Mouse (Mus musculus): Measurements from ENCODE around the gene Trir.

Gene Trir

DNA sequence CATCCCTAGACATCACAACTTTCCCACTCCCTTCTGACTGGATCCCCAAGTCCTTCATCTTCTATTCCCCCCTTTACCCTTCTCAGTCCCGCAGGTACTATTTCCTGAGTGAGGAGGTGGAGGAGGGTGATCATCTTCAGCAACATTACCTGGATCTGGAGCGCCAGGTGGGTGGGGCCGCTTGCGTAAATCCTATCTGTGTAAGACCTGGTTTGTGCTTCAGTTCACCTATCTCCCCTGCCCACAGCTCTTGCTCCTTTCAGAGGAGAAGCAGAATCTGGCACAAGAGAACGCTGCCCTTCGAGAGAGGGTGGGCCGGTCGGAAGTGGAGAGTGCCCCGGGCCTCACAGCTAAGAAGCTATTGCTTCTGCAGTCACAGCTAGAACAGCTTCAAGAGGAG is 32.2 kb upstream of the Trir start:
- in situ Hi-C loops (cut with MboI, MseI), result no loop called here

DNA sequence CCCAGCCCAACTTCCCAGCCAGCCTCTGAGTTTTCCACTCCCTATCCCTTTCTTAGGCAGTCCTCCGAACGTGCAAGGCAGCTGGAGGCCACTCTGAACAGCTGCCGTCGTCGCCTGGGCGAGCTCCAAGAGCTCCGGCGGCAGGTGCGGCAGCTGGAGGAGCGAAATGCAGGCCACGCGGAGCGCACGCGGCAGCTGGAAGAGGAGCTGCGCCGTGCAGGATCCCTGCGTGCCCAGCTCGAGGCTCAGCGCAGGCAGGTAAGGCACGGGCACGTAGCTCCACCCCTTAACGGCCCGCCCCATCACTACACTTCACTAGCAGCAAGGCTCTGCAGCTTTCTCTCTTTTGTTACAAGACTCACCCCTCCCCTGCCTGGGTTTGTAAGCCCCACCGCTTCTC is 30.9 kb upstream of the Trir start:
- in situ Hi-C loops (cut with MboI, MseI), result no loop called here

DNA sequence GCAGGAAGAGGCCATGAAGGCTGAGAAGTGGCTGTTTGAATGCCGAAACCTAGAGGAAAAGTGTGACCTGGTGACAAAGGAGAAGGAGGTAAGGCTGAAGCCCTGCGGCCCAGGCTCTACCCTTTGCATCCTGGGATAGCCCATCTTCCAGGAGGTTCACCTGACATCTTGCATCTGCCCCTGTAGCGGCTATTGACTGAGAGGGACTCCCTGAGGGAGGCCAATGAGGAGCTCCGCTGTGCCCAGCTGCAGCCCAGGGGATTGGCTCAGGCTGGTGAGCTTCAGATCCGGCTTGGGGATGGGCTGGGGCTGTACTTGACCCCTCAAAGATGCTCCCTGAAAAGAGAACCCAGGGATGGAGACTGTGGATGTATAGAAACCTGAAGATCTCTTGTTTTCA is 29.6 kb upstream of the Trir start:
- in situ Hi-C loops (cut with MboI, MseI), result no loop called here

DNA sequence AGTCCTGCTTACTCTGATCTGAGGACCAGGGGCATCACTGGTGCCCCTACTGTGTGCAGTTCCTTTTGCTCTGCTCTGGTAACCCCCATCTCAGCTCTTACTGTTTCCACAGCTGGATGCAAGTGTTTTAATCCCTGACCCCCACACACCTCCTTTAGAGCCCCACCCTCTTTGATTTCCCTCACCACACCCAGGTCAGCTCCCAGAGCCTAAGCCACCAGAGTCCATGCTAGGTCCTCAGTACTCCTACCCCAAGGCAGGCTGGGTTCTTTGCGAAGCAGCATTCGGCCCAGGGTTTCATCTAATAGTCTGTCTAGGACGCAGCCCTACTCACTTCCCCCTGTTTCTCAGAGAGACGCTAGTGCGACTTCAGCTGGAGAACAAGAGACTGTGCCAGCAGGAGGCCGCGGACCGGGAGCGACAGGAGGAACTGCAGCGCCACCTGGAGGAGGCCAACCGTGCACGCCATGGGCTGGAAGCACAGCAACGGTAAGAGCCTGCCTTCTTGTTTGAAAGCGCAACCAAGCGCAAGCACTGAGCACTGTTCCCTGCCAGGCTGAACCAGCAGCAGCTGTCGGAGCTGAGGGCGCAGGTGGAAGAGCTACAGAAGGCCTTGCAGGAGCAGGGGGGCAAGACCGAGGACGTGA is 28.9 kb upstream of the Trir start:
- in situ Hi-C loops (cut with MboI, MseI), result no loop called here

DNA sequence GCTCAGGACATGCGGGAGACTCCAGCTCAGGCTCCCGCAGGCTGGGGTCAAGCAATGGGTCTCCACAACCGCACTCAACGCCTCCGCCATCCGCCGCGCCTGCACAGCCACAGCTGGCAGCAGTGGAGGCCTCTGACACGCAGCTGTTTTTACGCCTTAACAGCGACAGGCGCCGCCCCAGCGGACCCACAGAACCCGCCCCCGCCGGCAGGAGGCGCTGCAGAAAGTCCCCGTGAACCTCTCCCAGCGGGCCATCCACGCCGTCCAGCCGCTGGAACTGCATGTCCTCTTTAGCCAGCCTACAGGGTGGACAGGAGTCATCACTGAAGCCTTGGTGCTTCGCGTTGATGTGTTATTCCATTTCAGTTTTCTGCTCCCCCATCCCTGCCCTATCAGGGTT is 18.9 kb upstream of the Trir start:
- in situ Hi-C loops (cut with MboI, MseI), result loop anchor here (10.0 kb wide), 1 partner anchor 53 kb away; no protein-coding TSS in a partner anchor

DNA sequence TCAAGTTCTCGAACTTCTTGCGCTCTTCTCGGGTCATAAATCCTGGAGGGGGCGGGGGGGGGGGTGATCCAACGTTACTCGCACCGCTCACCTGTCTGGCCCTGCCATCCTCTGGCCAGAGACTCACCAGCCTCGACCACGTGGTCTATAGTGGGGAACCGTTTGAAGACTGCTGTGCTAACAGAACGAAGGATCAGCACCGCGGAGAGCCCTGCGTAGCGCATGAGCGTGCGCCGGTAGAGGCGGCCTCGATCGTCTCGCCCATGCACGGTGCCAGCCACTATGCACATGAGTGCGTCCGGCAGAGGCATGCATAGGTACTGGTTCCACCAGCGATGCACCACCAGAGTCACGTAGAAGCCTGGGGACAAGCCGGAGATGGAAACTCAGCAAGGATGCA is 15.4 kb upstream of the Trir start:
- in situ Hi-C loops (cut with MboI, MseI), result no loop called here

DNA sequence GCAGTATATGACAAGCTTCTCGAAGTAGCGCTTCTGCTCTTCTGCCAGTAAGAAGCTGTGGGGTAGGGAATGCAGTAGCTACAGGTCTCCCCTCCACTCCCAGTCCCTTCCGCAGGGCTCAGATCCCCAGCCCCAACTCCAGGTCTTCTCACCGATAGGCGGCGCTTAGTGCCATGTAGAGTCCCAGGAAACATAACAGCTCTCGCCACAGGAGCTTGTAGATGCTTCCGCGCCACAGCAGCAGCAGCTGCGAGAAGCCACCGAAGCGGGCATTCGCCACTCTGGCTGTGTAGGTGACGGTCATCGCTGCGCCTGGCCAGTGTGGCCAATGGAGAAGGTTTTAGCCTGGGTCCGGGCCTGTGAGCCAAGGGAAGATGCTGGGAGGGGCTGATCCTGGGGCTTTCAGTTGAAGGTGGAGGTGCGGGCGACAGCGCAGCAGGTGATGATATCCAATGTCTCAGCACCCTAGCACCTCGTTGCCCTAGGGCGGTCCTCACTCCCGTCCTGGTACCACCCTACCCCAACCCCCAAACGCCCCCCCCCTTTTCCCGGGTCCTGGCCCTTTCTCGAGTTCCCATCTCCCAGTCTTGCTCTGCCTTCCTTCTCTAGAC is 13.3 kb upstream of the Trir start:
- in situ Hi-C loops (cut with MboI, MseI), result no loop called here

DNA sequence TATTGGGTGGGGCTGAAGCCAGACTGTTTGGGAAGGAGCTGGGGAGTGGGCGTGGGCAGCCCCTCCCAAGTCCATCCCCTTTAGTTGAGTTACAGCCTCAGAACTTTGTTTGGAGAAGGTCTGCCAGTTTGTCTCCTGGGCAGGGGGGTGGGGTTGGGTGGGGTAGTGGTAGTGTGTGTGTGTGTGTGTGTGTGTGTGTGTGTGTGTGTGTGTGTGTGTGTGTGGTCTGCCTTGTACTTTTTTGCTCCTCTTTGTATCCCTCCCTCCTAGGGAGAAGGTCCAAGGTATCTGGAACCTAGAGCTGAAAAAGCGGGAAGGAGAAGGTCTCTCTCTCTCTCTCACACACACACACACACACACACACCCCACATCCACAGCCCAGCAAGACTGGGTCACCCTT is 12.2 kb upstream of the Trir start, which contains the start of gene Best2:
TSS of gene Best2 (minus strand) at position 101 of the 400 bp plus-strand sequence.
- in situ Hi-C loops (cut with MboI, MseI), result no loop called here

DNA sequence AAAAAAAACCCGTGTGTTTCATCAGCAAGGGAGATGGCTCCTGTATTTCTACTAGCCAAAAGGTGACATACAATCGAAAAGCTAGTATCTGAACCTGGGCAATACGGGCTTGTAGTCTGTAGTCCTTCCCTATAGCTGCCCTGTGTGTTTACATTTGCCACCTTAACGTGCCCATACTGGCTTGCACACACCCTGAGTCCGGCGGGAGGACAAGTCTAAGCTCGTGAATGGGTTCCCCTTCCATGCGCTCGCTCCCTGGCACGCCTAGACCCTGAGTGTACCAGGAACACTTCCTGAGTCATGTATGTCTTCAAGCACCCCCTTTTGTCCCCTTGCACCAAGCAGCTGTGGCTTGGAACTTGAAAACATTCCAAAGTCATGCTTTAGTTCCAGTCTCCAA is 9.9 kb upstream of the Trir start:
- in situ Hi-C loops (cut with MboI, MseI), result no loop called here

DNA sequence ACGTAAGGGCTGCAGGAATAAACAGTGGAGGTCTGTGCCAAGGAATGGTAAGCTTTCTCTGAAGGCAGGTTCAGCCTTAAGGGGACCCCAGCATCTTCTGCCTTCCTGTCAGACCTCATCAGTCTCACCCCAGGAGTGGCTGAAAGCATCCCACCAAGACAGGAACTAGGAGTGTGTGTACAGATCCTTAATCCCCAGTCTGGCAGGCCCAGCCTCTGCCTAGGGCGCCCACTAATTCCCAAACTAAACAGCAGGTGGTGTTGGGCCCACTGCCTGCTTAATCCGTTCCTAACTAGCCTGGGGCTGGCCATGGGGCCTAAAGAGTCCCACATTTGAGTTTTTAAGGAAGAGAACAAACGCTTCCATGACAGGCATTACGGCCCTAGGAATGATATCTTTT is 9.4 kb upstream of the Trir start:
- in situ Hi-C loops (cut with MboI, MseI), result no loop called here

DNA sequence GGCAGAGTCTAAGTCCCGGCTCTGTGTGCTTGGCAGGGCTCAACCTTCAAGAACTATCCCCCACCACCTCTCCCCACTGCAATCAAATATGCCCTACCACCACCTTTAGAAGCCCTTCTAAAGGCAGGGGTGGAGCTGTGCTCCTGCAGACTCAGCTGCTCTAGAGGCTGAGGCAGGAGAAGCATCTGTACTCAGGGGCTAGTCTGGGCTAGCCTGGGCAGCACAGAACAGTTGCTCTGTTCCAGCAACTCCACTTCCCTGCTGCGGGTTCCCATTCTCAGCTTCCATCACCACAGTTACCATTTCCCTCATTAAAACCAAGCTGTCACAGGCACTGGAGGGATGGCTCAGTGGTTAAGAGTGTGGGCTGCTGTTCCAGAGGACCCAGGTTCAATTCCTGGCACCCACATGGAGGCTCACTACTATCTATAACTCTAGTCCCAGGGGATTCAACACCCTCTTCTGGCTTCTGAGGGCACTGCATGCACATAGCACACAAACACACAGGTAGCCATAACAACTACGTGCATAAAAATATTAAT is 5.0 kb upstream of the Trir start:
- in situ Hi-C loops (cut with MboI, MseI), result no loop called here

DNA sequence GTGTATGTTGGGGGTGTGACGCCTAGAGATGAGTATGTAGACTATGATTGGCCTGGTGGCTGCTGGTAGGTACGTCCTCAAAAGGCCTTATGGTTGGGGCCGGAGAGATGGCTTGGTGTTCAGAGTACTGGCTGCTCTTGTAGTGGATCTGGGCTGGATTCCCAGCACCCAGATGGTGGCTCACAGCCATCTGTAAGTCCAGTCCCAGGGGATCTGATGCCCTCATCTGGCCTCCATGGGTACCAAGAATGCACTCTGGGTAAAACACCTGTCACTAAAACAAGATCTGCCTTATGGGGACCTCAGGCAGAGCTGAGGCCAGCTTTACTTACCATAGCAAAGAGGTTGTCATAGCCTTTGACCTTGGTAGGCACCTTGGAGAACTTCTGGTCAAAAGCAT is 2.8 kb upstream of the Trir start:
- in situ Hi-C loops (cut with MboI, MseI), result no loop called here

DNA sequence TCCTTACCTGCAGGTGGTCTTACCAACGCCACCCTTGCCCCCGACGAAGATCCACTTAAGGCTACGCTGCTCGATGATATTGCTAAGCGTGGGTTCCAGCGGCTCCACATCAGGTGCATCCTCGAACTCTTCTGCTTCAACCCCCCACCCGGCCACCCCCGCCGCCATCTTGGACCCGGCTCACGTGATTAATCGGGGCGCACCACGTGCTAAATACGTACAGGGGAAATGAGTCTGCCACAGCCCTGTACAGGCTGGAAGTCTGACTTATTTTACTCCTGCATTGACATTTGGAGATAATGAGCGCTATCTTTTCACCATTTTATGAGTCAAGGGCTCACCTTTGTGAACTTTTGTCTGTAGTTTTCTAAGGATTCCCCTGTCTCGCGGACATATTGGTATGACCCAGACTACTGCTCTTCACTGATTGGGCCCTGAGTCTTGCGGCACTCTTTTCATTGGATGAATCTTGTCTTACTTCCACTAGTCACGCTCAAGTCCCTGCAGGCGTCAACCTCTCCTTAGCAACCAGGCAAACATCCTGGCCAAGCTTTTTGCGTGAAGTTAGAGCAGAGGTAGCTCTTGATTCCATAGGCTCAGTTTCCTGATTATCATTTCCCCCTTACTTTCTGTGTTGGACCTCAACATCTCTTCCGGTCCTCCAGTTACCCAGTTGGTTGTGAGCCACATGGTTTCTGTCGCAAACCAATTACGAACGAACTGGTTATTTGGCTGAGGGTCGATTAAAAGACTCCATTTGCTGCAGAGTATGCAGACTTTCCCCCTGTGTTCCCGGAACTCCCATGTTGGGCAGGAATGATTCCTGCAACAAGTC is 1.3 kb upstream of the Trir start, which contains the start of gene Asna1:
TSS of gene Asna1 (minus strand) at position 184 of the 835 bp plus-strand sequence.
- in situ Hi-C loops (cut with MboI, MseI), result loop anchor here (5.0 kb wide), 1 partner anchor 48 kb away; the partner anchor contains the start of gene Junb

DNA sequence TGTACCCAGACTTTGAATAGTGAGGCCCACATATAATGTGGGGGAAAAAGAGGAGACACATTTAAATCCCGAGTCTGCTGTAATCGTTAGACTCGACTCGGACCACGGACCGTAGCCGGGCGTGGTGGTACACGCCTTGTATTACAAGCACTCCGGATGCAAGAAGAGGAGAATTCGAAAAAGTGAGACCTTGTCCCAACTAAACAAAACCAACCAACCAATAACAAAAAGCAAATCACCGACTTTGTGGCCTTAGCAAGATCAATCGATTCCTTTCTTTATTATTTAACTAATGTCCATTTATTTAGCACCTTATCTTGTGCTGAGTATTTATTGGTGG is 863 bp downstream of the Trir start:
- in situ Hi-C loops (cut with MboI, MseI), result loop anchor here (5.0 kb wide), 1 partner anchor 50 kb away; the partner anchor contains the start of gene Junb

DNA sequence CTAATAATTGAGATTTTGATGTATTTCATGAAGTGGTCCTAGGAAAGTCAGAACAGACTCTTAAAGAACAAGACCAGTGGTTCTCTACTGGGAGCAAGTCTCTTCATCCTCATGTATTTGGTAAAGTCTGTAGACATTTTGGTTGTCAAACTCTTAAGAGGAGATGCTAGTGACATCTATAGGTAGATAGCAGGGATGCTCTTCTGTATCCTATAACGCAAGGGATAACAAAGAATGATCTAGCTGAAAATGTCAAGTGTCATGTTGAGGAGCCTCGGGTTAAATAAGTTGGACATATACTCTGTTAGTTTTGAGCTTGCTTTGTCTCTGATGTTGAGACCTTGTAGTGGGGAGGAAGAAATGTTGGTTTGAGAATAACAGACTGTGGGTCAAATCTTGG is 1.3 kb downstream of the Trir start:
- in situ Hi-C loops (cut with MboI, MseI), result loop anchor here (5.0 kb wide), 1 partner anchor 51 kb away; the partner anchor contains the start of gene Junb

DNA sequence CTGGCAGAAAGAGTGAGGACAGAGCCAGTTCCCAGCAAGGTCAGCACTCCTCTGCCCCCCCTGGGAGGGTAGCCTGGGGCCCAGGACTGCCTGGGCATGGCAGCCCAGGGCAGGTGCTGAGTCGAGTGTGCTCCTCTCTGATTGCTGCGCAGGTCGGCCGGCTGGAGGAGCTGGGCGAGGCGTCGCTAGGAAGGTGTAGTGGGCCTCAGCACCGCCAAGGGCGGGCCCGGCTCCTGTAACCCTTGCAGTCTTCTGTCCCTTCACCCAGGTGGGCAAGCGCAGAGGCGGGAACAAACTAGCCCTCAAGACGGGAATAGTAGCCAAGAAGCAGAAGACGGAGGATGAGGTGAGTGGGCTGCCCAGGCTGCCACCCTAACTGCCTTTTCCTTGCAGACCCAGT is 2.6 kb downstream of the Trir start:
- in situ Hi-C loops (cut with MboI, MseI), result loop anchor here (5.0 kb wide), 1 partner anchor 52 kb away; the partner anchor contains the start of gene Junb

DNA sequence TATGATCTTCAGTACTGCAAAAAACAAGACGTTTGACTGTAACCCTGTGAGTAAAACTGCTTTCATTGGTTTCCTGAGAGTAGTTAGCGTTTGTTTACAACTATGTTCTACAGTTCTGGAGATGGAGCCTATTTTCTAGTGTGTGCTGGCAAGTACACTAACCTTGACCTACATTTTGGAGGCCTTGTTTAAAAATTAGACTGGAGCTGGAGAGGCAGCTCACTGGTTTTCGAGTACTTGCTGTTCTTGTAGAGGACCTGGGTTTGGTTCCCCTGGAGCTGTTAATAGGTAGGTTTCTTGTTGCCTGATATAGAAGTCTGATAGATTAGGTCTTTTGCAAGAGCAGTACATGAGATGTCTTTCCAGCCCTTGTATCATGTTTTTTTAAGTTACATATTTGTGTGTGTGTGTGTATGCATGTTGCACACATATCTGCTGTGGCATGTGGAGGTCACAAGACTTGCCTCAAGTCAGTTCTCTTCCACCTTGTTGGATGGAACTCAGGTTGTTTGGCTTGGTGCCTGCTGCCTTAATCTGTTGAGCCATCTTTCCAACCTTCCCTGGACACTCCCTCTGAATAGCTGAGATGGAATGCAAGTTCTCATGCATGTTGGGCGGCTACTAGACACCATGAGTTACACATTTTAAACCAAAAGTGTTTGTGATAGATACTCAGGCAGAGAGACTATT is 6.1 kb downstream of the Trir start:
- in situ Hi-C loops (cut with MboI, MseI), result no loop called here

DNA sequence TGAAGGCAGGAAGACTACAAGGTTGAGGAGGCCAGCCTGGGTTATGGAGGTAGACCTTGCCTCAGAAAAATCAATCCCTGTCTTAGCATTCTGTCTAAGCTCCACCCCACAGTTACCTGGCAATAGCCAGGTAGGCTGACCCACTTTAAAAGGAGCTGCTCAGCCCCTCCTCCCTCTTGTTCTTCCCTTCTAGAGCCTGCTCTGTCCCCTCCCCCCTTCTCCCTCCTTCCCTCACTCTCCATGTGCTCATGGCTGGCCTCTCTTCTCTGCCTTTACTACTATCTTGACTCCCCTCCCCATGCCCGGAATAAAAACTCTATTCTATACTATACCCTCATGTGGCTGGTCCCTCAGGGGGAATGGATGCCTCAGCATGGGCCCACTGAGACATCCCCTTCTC is 7.2 kb downstream of the Trir start:
- in situ Hi-C loops (cut with MboI, MseI), result no loop called here

DNA sequence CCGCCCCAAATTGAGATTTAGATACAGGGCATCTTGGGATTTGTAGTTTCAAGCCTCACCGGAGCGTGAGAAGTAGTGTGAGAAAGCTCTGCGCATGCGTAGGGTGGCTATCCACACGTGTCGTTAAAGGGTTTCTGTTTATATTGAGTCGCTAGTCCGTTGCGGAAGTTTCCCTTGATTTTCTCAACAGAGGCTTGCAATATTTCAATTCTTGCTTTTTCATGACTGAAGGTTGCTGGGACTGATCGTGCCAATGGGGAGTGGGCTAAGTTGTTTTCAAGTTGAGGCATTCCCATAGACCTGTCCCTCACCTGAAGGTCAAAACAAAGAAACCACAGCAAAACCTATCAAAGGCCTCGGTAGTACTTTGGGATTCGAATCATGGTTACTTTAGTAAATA is 8.1 kb downstream of the Trir start:
- in situ Hi-C loops (cut with MboI, MseI), result no loop called here

DNA sequence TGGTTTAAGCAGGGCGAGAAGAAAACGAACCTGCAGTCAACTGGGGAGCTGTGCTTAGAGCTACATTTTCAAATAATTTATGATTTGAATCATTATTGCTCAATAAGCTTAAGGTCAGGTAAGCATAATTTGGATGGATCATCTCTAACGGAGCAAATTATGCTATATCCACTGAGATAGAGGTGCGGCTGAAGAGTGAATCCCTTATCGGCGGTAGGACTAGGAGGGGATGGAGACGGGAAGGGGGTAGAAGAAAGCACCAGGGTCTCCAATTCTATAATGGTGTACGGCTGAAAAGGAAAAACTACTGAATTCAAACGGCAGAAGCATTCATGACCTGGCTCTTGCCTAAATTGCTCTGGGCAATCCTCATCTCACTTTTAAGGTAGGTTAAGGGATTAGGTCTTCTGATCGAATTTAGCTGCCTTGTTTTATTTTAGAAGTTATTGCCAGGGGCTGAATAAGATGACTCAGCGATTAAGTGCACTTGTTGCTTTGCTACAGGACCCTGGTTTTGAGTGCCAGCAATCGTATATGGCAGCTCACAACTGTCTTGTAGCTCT is 8.6 kb downstream of the Trir start:
- in situ Hi-C loops (cut with MboI, MseI), result no loop called here

DNA sequence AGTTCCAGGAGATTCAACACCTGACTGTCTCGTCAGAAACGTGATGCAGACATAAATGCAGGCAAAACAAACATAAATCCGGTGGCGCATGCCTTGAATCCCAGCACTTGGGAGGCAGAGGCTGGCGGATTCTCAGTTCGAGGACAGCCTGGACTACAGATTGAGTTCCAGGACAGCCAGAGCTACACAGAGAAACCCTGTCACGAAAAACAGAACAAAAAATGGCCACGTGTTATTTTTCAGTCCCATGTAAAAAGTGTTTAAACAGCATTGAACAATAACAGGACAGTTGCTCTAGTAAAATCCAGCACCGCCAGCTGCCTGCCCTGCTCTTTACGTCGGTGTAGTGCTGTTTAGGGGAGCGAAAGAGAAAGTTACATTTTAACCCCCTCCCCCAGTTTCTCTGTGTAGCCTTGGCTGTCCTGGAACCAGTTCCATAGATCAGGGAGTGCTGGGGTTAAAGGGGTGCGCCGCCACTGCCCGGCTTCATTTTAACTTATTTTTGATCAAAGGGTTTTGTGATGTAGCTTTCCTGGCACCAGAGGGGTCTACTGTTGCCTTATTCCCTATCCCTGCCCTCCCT is 9.2 kb downstream of the Trir start:
- in situ Hi-C loops (cut with MboI, MseI), result no loop called here

All from T-helper 1 cell (primary cell).